Mouse (Mus musculus) liver, embryonic 13.5 days (tissue): Measurements from ENCODE around the gene Tmem86b. TPM values are rescaled to one million over a fixed set of nuclear protein-coding genes. Genes with fewer than 3 reads are reported as not detected.

Experiments used
- ATAC-seq: fragments of 200-750 bp; cut with Nextera tagmentation; 2 replicates; pipeline ENCODE4 v1.8.0; 2017; ENCODE audit warnings: low read depth, mild to moderate bottlenecking, moderate number of reproducible peaks, moderate library complexity
- DNase-seq: peaks from one replicate; pipeline ENCODE4 v3.0.0; 2022
- H3K27ac ChIP-seq: fragments of 300-500 bp; sonication (generic); 2 replicates; pipeline ENCODE4 v1.5.1; 2015; ENCODE audit warnings: moderate library complexity, mild to moderate bottlenecking, inconsistent platforms
- H3K27me3 ChIP-seq: fragments of 300-500 bp; sonication (generic); 2 replicates; pipeline ENCODE4 v1.6.1; 2015; ENCODE audit warnings: mild to moderate bottlenecking, inconsistent platforms
- H3K36me3 ChIP-seq: fragments of 300-500 bp; sonication (generic); 2 replicates; pipeline ENCODE4 v1.6.1; 2015; ENCODE audit warnings: mild to moderate bottlenecking, inconsistent platforms
- H3K4me1 ChIP-seq: fragments of 300-500 bp; sonication (generic); replicated peaks from 2 replicates; pipeline ENCODE4 v1.6.1; 2015; ENCODE audit warnings: inconsistent platforms
- H3K4me2 ChIP-seq: fragments of 300-500 bp; sonication (generic); 2 replicates; pipeline ENCODE4 v1.6.1; 2015; ENCODE audit warnings: inconsistent platforms, mild to moderate bottlenecking, moderate library complexity
- H3K4me3 ChIP-seq: fragments of 300-500 bp; sonication (generic); replicated peaks from 2 replicates; pipeline ENCODE4 v1.5.1; 2015; ENCODE audit warnings: mild to moderate bottlenecking, inconsistent platforms
- H3K9ac ChIP-seq: fragments of 300-500 bp; sonication (generic); 2 replicates; pipeline ENCODE4 v1.6.1; 2015; ENCODE audit warnings: mild to moderate bottlenecking, inconsistent platforms
- H3K9me3 ChIP-seq: fragments of 300-500 bp; sonication (generic); replicated peaks from 2 replicates; pipeline ENCODE4 v1.6.1; 2016; ENCODE audit warnings: inconsistent platforms
- WGBS: fragments of 180-500 bp; shearing (Covaris S2); methylation state at CpG from one replicate; pipeline ENCODE4 v1.1.7; 2015; ENCODE audit not compliant: insufficient replicate concordance; 5-methylcytosine and 5-hydroxymethylcytosine counted together
- polyA plus RNA-seq: library from polyadenylated mRNA; unstranded; fragments of >200 nt; fragmentation: Nextera tagmentation; extraction: Ambion mirVana; gene quantifications from 2 replicates; pipeline ENCODE4 v1.2.1, GENCODE M21; 2015

The Tmem86b gene
- 22.6 and 25.1 TPM in 2 replicates for polyA plus RNA-seq

DNA sequence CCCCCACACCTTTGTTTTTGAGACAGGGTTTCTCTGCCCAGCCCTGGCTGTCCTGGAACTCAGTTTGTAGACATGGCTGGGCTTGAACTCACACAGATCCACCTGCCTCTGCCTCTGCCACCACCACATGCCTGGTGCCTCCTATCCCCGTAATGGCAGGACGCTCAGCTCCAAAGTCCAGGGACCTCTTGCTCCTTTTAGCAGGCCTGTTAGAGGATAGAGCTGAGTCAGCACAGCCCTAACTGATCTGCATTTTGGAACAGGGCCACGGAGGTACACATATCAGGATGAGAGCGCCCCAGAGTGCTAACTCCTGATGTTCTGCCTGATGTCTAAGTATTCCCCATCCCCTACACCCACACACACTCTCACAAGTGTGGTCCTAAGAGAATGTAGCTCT lies at the start of gene Tmem86b:
Gene Tmem86b, minus strand, starts transcription at position 392 of the 400 bp plus-strand sequence.
- peak within 1 kb of the TSS; percentile 90 for H3K9ac ChIP-seq
- peak within 1 kb of the TSS; percentile 89 for H3K4me2 ChIP-seq
- H3K27me3 ChIP-seq = no peaks in the 10 kb centered on the region
- H3K27ac ChIP-seq = peak within 1 kb of the TSS; percentile 98
- 43% methylated on average over 4 of the region's 4 CpGs for WGBS
- H3K4me3 ChIP-seq = peak within 1 kb of the TSS; percentile 69; the same call in 1 of the 2 replicates
- ATAC-seq (peak; percentile 45), DNase-seq (peak; percentile 47)
- H3K36me3 ChIP-seq = peaks cover 76% of the 10 kb centered on the region
- H3K9me3 ChIP-seq = no peaks in the 10 kb centered on the region
- peaks cover 64% of the 10 kb centered on the region for H3K4me1 ChIP-seq

GRCm38 (mm10) chr7:4675200-4675599 lies 44.0 kb upstream of the Tmem86b start:
- H3K4me1 ChIP-seq = peaks cover 46% of the 10 kb centered on the region
- DNase-seq = no peak
- H3K9me3 ChIP-seq = no peaks in the 10 kb centered on the region
- peaks cover 65% of the 10 kb centered on the region for H3K36me3 ChIP-seq
- ATAC-seq = no peak
- 80% methylated on average over 7 of the region's 7 CpGs for WGBS
- no peak overlapping the region for H3K4me2 ChIP-seq
- no peaks in the 10 kb centered on the region for H3K27me3 ChIP-seq
- no peak overlapping the region for H3K4me3 ChIP-seq
- 0 out of 2 replicates have a peak overlapping the region, but pooled peaks have one; percentile 22 for H3K27ac ChIP-seq
- H3K9ac ChIP-seq = no peak overlapping the region

DNA sequence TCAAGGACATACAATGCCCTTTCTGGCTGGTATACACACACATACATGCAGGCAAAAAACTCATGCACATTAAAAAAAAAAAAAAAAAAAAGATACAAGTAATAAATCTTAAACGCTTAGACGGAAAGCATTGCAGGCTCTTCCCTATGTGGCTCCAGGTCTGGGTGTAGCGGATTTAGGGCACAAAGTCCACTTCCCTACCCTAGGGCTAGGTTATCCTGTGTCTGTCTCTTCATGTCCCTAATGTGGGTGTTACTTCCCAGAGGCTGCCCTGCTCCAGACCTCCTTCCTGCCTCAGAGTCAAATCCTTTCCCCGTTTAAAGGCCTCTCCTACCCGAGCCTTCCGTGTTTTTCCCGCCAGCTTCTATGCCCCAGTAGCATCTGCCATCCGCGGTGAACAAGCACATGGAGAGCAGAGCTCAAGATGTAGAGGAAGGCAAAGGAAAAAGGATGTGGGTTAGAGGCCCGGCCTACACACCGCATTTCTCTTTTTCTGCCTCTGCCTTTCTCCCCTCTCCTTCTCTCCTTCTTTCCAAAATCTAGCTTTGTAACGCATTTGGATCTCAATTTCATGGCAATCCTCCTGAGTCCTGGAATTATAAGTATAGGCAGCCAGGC lies 43.0 kb upstream of the Tmem86b start:
- H3K4me1 ChIP-seq = peaks cover 52% of the 10 kb centered on the region
- H3K4me2 ChIP-seq = no peak overlapping the region
- no peak overlapping the region for H3K9ac ChIP-seq
- no peaks in the 10 kb centered on the region for H3K9me3 ChIP-seq
- H3K27me3 ChIP-seq = no peaks in the 10 kb centered on the region
- peaks cover 66% of the 10 kb centered on the region for H3K36me3 ChIP-seq
- WGBS = 74% methylated on average over 12 of the region's 12 CpGs
- ATAC-seq = no peak
- peak overlapping the region; percentile 29; the same call in 1 of the 2 replicates for H3K27ac ChIP-seq
- no peak overlapping the region for H3K4me3 ChIP-seq
- no peak for DNase-seq

GRCm38 (mm10) chr7:4671956-4672355 lies 40.7 kb upstream of the Tmem86b start:
- H3K4me1 ChIP-seq = peaks cover 56% of the 10 kb centered on the region
- DNase-seq = no peak
- H3K9me3 ChIP-seq = no peaks in the 10 kb centered on the region
- no peak overlapping the region for H3K4me2 ChIP-seq
- no peak for ATAC-seq
- 72% methylated on average over 4 of the region's 4 CpGs for WGBS
- peaks cover 70% of the 10 kb centered on the region for H3K36me3 ChIP-seq
- peak overlapping the region; percentile 86 for H3K27ac ChIP-seq
- peak overlapping the region; percentile 53 for H3K9ac ChIP-seq
- H3K27me3 ChIP-seq = no peaks in the 10 kb centered on the region
- no peak overlapping the region for H3K4me3 ChIP-seq

GRCm38 (mm10) chr7:4670655-4671255 lies 39.5 kb upstream of the Tmem86b start:
- 28% methylated on average over 8 of the region's 8 CpGs for WGBS
- Histone ChIP-seq H3K9me3 (no peaks in the 10 kb centered on the region), H3K27me3 (no peaks in the 10 kb centered on the region), H3K4me2 (peak overlapping the region; percentile 47), H3K4me3 (no peak overlapping the region), H3K9ac (peak overlapping the region; percentile 53), H3K36me3 (peaks cover 68% of the 10 kb centered on the region), H3K4me1 (peaks cover 50% of the 10 kb centered on the region), H3K27ac (peak overlapping the region; percentile 86)
- ATAC-seq (peak; percentile 99), DNase-seq (peak; percentile 79)

DNA sequence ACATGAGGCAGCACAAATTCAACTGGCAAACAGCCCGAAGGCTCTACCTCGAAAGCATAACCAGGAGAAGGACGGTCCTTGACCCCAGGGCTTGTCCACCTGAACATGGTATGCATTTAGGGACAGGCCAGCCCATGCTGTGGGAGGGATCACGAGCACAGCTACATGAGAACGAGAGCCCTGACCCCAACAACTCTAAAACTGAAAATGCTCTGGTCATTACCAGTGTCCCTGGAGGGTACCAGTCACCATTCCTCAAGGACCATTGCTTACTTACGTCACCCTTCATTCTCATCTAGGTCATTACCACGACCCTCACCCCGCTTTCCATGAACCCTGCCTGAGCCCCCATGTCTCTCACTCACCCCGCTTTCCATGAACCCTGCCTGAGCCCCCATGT lies 37.9 kb upstream of the Tmem86b start:
- H3K27ac ChIP-seq = no peak overlapping the region
- H3K4me1 ChIP-seq = peaks cover 37% of the 10 kb centered on the region
- DNase-seq = no peak
- no peak overlapping the region for H3K4me3 ChIP-seq
- no peaks in the 10 kb centered on the region for H3K27me3 ChIP-seq
- peaks cover 66% of the 10 kb centered on the region for H3K36me3 ChIP-seq
- 92% methylated on average over 9 of the region's 9 CpGs for WGBS
- no peak overlapping the region for H3K4me2 ChIP-seq
- no peak overlapping the region for H3K9ac ChIP-seq
- ATAC-seq = no peak
- H3K9me3 ChIP-seq = no peaks in the 10 kb centered on the region

DNA sequence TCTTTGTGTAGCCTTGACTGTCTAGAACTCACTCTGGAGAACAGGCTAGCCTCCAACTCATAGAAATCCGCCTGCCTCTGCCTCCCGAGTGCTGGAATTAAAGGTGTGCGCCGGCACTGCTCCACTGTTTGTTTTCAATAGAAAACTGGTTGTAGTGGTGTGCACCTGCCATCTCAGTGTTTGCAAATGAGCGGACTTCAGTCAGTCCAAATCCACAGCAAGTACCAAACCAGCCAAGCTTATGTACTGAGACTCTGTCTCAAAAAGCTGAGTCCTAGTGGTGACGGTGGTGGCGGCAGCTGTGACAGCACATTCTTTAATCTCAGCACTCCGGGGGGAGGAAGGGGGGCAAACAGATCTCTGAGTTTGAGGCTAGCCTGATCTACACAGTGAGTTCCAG lies 37.3 kb upstream of the Tmem86b start:
- ATAC-seq (no peak), DNase-seq (no peak)
- Histone ChIP-seq H3K9ac (no peak overlapping the region), H3K4me2 (no peak overlapping the region), H3K9me3 (no peaks in the 10 kb centered on the region), H3K4me3 (no peak overlapping the region), H3K4me1 (peaks cover 34% of the 10 kb centered on the region), H3K36me3 (peaks cover 64% of the 10 kb centered on the region), H3K27me3 (no peaks in the 10 kb centered on the region), H3K27ac (peak overlapping the region; percentile 23; the same call in 1 of the 2 replicates)
- 90% methylated on average over 8 of the region's 8 CpGs for WGBS

DNA sequence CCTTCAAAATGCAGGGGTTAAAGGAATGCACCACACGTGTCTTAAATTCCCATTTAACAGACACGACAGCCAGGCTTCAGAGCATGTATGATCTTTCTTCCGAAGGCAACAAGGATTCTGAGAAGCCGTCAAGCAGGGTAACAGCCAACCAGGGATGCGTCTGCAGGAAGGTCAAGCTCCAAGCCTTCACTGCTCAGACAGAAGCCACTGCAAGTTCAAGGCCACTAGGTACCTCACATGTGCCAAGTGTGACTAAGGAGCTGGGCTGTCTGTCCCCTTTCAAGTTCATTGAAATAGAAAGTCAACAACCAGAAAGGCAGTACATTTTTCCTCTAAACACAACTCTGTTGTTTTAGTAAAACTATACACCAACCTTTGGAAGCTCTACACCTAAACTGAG lies 35.6 kb upstream of the Tmem86b start:
- DNase-seq (no peak), ATAC-seq (no peak)
- H3K4me1 ChIP-seq = peaks cover 33% of the 10 kb centered on the region
- H3K4me2 ChIP-seq = no peak overlapping the region
- no peaks in the 10 kb centered on the region for H3K27me3 ChIP-seq
- H3K36me3 ChIP-seq = peaks cover 69% of the 10 kb centered on the region
- 0 out of 2 replicates have a peak overlapping the region, but pooled peaks have one; percentile 1 for H3K27ac ChIP-seq
- WGBS = 87% methylated on average over 5 of the region's 5 CpGs
- no peaks in the 10 kb centered on the region for H3K9me3 ChIP-seq
- H3K9ac ChIP-seq = no peak overlapping the region
- H3K4me3 ChIP-seq = no peak overlapping the region

DNA sequence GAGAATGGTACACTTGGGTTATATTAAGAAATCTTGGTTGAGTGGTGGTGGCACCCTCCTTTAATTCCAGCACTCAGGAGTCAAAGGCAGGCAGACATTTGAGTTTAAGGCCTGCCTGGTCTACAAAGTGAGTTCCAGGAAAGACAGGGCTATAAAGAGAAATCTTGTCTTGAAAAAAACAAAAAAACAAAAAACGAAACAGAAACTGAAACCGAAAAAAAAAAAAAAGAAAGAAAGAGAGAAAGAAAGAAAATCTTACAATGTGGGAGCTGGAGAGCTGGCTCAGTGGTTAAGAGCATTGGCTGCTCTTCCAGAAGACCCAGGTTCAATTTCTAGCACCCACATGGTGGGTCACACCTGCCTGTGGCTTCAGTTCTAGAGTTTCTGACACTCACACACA lies 32.5 kb upstream of the Tmem86b start:
- no peaks in the 10 kb centered on the region for H3K9me3 ChIP-seq
- peak overlapping the region; percentile 26; the same call in 1 of the 2 replicates for H3K9ac ChIP-seq
- no peak overlapping the region for H3K4me3 ChIP-seq
- WGBS = 84% methylated on average over 2 of the region's 2 CpGs
- no peak overlapping the region for H3K4me2 ChIP-seq
- ATAC-seq (no peak), DNase-seq (no peak)
- peaks cover 22% of the 10 kb centered on the region for H3K4me1 ChIP-seq
- peaks cover 62% of the 10 kb centered on the region for H3K36me3 ChIP-seq
- no peaks in the 10 kb centered on the region for H3K27me3 ChIP-seq
- no peak overlapping the region for H3K27ac ChIP-seq

- 0 out of 2 replicates have a peak overlapping the region, but pooled peaks have one; percentile 10 for H3K27ac ChIP-seq
- DNase-seq (no peak), ATAC-seq (no peak)
- H3K27me3 ChIP-seq = no peaks in the 10 kb centered on the region
- no peaks in the 10 kb centered on the region for H3K9me3 ChIP-seq
- no peak overlapping the region for H3K4me3 ChIP-seq
- peaks cover 57% of the 10 kb centered on the region for H3K36me3 ChIP-seq
- no peak overlapping the region for H3K4me2 ChIP-seq
- peak overlapping the region; percentile 26; the same call in 1 of the 2 replicates for H3K9ac ChIP-seq
- WGBS = 71% methylated on average over 8 of the region's 8 CpGs
- peaks cover 22% of the 10 kb centered on the region for H3K4me1 ChIP-seq
Measured at GRCm38 (mm10) chr7:4663179-4663578, 32.0 kb upstream of the Tmem86b start.

- H3K36me3 ChIP-seq = peaks cover 44% of the 10 kb centered on the region
- peak overlapping the region; percentile 89 for H3K27ac ChIP-seq
- H3K9me3 ChIP-seq = no peaks in the 10 kb centered on the region
- H3K4me2 ChIP-seq = peak overlapping the region; percentile 96
- ATAC-seq (no peak), DNase-seq (no peak)
- H3K4me1 ChIP-seq = peaks cover 52% of the 10 kb centered on the region
- H3K9ac ChIP-seq = peak overlapping the region; percentile 78
- H3K4me3 ChIP-seq = peak overlapping the region; percentile 94
- H3K27me3 ChIP-seq = no peaks in the 10 kb centered on the region
- WGBS = 69% methylated on average over 3 of the region's 3 CpGs
Measured at GRCm38 (mm10) chr7:4659911-4660443, 28.8 kb upstream of the Tmem86b start.
